Mouse (Mus musculus) limb, embryonic 10.5 days (tissue): Measurements from ENCODE around the gene Scube1. TPM values are rescaled to one million over a fixed set of nuclear protein-coding genes. Genes with fewer than 3 reads are reported as not detected.
A peak's percentile ranks its signal among the peaks of the same experiment; 100 is the strongest.

Experiments used
- DNase-seq: peaks from one replicate; pipeline ENCODE4 v3.0.0-alpha.2; 2017; ENCODE audit warnings: low spot score
- H3K27ac ChIP-seq: fragments of 300-500 bp; sonication (generic); 2 replicates; pipeline ENCODE4 v1.5.1; 2016; ENCODE audit warnings: mild to moderate bottlenecking
- H3K27me3 ChIP-seq: fragments of 300-500 bp; sonication (generic); 2 replicates; pipeline ENCODE4 v1.6.1; 2016; ENCODE audit warnings: low read depth, mild to moderate bottlenecking; ENCODE audit not compliant: poor library complexity, severe bottlenecking
- H3K36me3 ChIP-seq: fragments of 300-500 bp; sonication (generic); 2 replicates; pipeline ENCODE4 v1.6.1; 2016; ENCODE audit warnings: mild to moderate bottlenecking, moderate library complexity
- H3K4me1 ChIP-seq: fragments of 300-500 bp; sonication (generic); 2 replicates; pipeline ENCODE4 v1.6.1; 2016
- H3K4me3 ChIP-seq: fragments of 300-500 bp; sonication (generic); 2 replicates; pipeline ENCODE4 v1.5.1; 2016; ENCODE audit warnings: mild to moderate bottlenecking, moderate library complexity
- H3K9me3 ChIP-seq: fragments of 300-500 bp; sonication (generic); replicated peaks from 2 replicates; pipeline ENCODE4 v1.6.1; 2016; ENCODE audit warnings: mild to moderate bottlenecking
- WGBS: fragments of 180-500 bp; shearing (Covaris S2); methylation state at CpG from one replicate; pipeline ENCODE4 v1.1.7; 2016; 5-methylcytosine and 5-hydroxymethylcytosine counted together
- polyA plus RNA-seq: library from polyadenylated mRNA; unstranded; fragments of >200 nt; fragmentation: Nextera tagmentation; extraction: Ambion mirVana; gene quantifications from 2 replicates; pipeline ENCODE4 v1.2.1, GENCODE M21; 2016

The Scube1 gene
- polyA plus RNA-seq, 1 experiment from 2014 or later = 124 TPM

DNA sequence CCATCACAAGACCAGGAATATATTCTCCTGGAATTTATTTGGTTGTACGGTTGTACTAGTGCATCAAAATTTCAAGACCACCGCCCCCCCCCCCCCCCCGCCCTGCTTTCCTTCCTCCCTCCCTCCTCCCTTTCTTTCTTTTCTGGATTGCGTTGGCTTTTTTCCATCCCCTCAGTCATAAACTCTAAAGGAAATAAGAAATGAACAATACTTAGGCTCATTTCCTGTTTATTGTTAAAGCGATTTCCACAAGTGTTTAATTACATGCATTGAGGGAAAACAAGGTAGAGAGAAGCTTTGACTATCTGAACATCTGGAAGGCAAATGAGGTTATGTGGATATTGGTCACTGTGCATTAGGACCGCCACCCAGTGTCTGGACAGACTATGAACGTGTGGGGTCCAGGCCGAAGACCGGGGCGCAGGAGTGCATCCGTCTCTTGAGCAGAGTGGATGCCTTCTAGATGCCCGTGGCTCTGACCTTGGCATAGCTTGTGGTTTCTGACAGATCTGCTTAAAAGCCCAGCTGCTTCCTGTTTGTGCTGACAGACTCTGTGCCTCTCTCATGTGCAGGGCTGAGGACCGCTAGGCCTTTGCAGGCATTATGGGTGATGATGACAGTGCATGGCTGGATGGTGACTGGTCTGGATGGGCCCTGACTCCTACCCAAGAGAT, 122.3 kb downstream of the Scube1 start:
- Histone ChIP-seq H3K4me3 (no peak overlapping the region), H3K27me3 (no peaks in the 10 kb centered on the region), H3K36me3 (peaks cover 32% of the 10 kb centered on the region), H3K27ac (no peak overlapping the region), H3K9me3 (no peaks in the 10 kb centered on the region), H3K4me1 (peaks cover 17% of the 10 kb centered on the region)
- WGBS = 82% methylated on average over 13 of the region's 13 CpGs
- no peak for DNase-seq

DNA sequence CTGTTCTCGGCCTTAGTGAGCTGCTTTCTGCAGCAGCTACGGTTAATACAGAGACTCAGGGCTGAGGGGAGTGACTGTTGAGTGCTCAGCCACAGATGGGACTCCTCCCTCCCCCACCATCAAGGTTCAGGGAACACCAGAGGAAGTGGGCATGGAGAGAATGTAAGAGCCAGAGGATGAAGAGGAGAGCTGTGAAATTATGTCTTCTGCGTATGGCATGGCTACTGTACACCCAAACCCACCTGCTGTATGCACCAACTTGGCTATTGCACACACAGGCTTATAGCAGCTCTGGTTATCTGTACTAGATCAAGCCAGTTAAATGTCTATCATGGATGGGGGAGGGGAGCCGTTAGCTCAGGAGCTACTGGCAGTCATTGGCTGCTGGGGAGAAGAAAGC, 123.6 kb downstream of the Scube1 start:
- Histone ChIP-seq H3K36me3 (peaks cover 20% of the 10 kb centered on the region), H3K9me3 (no peaks in the 10 kb centered on the region), H3K4me3 (no peak overlapping the region), H3K4me1 (peaks cover 17% of the 10 kb centered on the region), H3K27ac (no peak overlapping the region), H3K27me3 (no peaks in the 10 kb centered on the region)
- WGBS = 84% methylated on average over 4 of the region's 4 CpGs
- DNase-seq = no peak

DNA sequence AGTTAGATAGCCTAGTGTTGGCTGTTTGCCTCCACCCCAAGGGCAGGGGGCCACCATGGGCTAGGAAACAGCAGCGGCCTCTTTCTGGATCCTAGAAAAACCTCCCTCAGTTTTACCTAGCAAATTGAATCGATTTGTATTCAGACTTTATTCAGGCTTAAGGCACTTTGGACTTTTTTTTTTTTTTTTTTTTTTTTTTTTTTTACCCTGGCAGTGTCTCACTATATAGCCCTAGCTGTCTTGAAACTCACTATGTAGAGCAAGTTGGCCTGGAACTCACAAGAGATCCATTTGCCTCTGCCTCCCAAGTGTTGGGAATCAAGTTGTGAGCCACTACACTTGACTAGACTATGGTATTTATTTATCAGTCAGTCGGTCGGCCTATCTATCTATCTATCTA, 128.0 kb downstream of the Scube1 start:
- DNase-seq = no peak
- H3K4me3 ChIP-seq = no peak overlapping the region
- H3K9me3 ChIP-seq = no peaks in the 10 kb centered on the region
- H3K36me3 ChIP-seq = peaks cover 12% of the 10 kb centered on the region
- H3K27me3 ChIP-seq = no peaks in the 10 kb centered on the region
- peaks cover 38% of the 10 kb centered on the region for H3K4me1 ChIP-seq
- 92% methylated on average over 4 of the region's 4 CpGs for WGBS
- no peak overlapping the region for H3K27ac ChIP-seq

DNA sequence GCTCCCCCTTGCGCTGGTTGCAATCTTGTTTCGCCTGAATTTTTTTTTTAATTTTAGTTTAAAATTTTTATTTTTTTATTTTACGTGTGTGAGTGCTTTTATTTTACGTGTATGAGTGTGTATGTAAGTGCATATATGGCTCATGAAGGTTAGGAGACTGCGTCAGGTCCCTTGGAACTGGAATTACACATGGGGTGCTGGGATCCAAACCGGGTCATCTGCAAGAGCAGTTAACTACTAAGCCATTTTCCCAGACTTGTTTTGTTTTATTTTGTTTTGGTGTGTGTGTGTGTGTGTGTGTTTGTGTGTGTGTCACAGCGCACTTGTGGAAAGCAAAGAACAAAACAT, 129.5 kb downstream of the Scube1 start:
- H3K4me1 ChIP-seq = peaks cover 36% of the 10 kb centered on the region
- H3K27ac ChIP-seq = peak overlapping the region; percentile 92
- 42% methylated on average over 7 of the region's 7 CpGs for WGBS
- peak overlapping the region; percentile 95 for H3K4me3 ChIP-seq
- no peaks in the 10 kb centered on the region for H3K27me3 ChIP-seq
- no peaks in the 10 kb centered on the region for H3K9me3 ChIP-seq
- H3K36me3 ChIP-seq = peaks cover 26% of the 10 kb centered on the region
- DNase-seq = no peak

DNA sequence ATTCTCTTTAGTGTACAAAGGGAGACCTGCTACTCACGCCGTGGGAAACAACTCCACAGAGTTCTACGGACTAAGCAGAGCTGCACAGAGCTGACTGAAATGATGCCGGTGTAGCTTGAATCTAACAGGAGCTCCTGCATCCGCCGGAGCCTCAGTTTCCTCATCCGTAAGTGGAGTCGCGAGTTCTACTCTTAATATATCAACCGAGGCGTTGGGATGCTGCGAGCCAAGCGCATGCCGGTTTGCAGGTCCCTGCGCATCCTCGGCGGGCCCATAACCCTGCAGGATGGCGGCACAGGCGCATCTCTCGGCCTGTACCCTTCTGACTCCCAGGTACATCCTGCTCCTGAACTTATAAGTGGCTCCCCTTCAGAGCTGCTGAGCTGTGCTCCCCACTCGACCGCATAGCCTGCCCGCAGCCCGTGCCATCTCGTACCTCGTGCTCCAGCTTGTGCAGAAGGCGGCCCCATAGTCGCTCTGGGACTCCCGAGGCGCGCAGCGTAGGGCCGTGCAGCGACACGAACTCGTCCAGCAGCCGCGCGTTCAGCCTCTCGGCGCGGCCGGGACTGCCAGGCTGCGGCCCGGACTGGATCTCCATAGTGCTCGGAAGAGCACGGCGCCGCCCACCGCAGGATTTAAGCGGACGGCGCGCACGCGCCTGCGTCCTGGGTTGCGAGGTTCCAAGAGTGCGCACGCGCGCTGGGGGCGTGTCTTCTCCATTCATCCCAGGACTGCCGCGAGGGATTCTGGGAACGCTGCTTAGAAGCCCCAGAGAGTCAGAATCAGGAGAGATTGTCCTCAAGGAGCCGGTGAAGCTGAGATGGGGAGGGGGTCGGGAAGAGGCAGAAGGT, 130.1 kb downstream of the Scube1 start, which contains the start of gene Ttll12:
Gene Ttll12, minus strand, starts transcription at position 645 of the 851 bp plus-strand sequence.
- WGBS = under 1% methylated on average over 68 of the region's 68 CpGs
- Histone ChIP-seq H3K4me3 (peak within 1 kb of the TSS; percentile 95), H3K36me3 (peaks cover 32% of the 10 kb centered on the region), H3K27ac (peak within 1 kb of the TSS; percentile 92), H3K4me1 (peaks cover 36% of the 10 kb centered on the region), H3K27me3 (no peaks in the 10 kb centered on the region), H3K9me3 (no peaks in the 10 kb centered on the region)
- peak; percentile 98 for DNase-seq

DNA sequence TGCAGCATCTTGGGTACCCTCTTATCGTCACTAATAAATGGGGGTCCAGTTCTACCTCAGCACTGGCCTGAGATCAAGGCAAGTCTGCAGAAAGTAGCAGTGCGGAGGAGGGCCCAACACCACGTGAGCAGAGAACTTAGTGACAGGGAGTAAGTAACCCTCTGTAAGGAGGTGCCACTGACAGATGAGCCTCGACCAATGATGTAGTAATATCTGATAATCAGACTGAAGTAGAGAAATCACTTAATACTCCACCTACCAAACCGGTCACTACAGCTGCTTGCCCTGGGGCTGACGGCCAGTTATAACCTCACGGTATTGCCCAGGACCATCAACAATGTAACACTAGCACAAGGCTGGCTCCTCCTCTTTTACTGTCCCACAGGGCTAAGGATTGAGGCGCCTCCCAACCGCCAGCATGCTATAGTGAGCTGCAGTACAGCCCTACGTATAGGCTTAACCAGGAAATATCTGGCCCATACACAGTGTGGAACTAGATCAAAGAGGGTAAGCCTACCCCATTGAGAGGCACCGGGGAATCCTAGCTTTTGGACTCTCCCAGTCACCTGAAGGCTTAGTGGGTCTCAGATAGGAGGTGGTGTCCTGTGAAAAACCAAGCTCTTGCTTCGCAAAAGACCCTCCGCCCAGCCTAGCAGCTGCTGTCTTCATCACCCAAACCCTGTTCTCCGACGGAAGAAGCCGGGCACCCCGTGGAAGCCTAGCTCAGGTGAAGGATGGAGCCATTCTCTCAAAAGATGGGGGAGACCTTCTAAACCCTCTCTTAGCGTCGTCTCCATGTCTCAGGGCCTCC, 130.9 kb downstream of the Scube1 start:
- 9% methylated on average over 19 of the region's 19 CpGs for WGBS

DNA sequence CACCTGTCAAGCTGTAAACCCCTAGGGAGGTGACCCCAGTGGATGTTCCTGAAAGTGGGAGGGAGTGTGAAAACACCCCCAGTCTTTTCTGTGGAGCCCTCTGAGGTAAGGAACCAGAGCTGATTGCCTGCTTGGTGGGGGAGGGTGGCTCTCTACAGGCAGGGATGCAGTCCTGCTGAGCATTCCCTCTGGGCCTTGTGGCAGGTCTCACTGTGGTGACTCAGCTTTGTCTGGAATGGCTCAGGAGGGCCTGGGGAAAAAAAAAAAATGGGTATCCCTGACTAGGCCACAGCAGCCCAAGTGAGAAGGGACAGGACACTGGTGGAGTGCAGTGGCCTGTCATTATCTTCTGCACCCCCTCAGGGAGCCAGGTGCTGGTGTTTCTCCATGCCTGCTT, 131.6 kb downstream of the Scube1 start:
- DNase-seq = no peak
- Histone ChIP-seq H3K9me3 (no peaks in the 10 kb centered on the region), H3K4me1 (peaks cover 36% of the 10 kb centered on the region), H3K4me3 (peak overlapping the region; percentile 95), H3K36me3 (peaks cover 46% of the 10 kb centered on the region), H3K27me3 (no peaks in the 10 kb centered on the region), H3K27ac (peak overlapping the region; percentile 92; the same call in 1 of the 2 replicates)

More for the DNA sequence above, 130.9 kb downstream of the Scube1 start:
- no peaks in the 10 kb centered on the region for H3K27me3 ChIP-seq
- peak overlapping the region; percentile 92 for H3K27ac ChIP-seq
- H3K4me1 ChIP-seq = peaks cover 36% of the 10 kb centered on the region
- H3K4me3 ChIP-seq = peak overlapping the region; percentile 95
- no peaks in the 10 kb centered on the region for H3K9me3 ChIP-seq
- peak; percentile 58 for DNase-seq
- H3K36me3 ChIP-seq = peaks cover 39% of the 10 kb centered on the region

DNA sequence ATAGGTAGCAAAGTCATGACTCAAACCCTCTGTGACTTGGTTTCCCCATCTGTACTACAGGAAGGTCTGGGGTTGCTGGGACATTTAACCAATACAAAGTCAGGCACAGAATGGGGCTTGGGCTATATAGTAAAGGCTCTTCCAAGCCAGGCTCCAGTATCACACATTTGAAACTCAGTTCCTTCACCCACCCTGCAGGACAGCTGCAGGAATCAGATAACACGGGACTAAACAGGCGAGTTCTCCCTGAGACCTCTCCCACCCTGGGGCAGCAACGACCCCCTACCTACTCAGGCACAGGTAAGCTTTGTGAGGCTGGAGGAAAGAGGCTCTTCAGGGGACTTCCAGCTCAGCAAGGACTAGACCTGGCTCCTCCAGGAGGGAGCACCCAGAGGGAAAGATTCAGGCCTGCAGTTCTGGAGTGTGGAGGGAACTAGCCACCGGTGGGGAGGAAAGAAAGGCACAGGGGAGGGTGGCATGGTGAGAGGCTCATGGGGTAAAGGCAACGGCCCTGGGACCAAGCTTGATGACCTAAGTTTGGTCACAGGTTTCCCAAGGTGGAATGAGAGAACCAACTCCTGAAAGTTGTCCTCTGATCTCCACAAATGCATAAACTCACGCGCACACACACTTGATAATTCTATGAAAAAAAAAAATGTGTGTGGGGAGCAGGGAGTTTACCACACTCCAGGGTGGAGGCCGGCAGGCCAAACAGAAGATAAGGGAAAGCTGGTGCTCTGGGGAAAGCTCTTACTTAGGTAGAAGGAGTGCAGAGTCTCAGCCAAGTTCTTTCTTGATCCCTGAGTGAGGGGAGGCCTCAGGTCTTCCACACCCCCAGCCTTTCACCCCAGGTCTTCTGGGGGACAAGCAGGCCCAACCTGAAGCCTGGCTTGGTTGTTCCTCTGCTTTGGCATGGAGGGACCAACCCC, 132.3 kb downstream of the Scube1 start:
- Histone ChIP-seq H3K36me3 (peaks cover 52% of the 10 kb centered on the region), H3K4me3 (peak overlapping the region; percentile 95; the same call in 1 of the 2 replicates), H3K4me1 (peaks cover 36% of the 10 kb centered on the region), H3K27ac (0 out of 2 replicates have a peak overlapping the region, but pooled peaks have one; percentile 92), H3K27me3 (no peaks in the 10 kb centered on the region), H3K9me3 (no peaks in the 10 kb centered on the region)
- 74% methylated on average over 8 of the region's 8 CpGs for WGBS
- no peak for DNase-seq

DNA sequence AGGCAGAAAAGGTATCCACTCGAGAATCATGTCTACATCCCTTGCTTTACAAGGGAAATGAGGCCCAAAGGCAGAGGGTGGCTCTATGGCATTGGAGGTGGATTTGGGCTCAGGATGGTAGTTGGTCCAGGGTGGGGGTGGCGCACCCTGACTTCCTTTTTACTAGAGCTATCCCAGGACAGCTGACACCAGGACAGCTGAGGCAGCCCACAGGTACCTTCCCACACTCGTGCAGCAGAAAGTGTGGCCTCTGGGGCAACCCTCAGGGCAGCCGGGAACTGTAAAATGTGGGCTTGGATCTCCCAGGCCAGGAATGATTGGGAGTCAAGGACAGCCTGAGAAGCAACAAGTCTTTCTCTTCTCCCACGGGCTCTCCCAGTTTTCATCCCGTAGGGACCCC, 133.1 kb downstream of the Scube1 start:
- H3K9me3 ChIP-seq = no peaks in the 10 kb centered on the region
- peaks cover 59% of the 10 kb centered on the region for H3K36me3 ChIP-seq
- 87% methylated on average over 6 of the region's 6 CpGs for WGBS
- no peaks in the 10 kb centered on the region for H3K27me3 ChIP-seq
- no peak overlapping the region for H3K27ac ChIP-seq
- DNase-seq = no peak
- H3K4me3 ChIP-seq = no peak overlapping the region
- peaks cover 36% of the 10 kb centered on the region for H3K4me1 ChIP-seq

DNA sequence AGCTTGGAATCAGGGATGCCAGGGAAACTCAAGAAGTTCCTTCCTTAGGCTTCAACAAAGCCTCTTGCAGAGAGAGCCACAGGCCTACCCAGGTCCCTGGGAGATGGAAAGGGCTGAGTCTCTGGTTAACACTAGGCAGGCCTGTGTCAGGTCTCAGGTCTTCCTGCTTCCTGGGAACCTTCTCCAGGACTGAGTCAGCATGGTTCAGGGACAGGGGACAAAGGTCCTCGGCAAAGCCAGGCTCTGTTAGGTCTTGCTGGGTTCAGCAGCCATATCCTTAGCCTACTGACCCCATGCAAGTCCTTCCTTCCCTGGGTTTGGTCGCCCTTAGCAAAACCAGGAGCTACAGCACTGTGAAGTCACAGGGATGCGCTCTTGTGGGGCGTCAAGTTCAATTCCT, 134.0 kb downstream of the Scube1 start:
- H3K27me3 ChIP-seq = no peaks in the 10 kb centered on the region
- no peak overlapping the region for H3K4me3 ChIP-seq
- H3K4me1 ChIP-seq = peaks cover 36% of the 10 kb centered on the region
- no peak for DNase-seq
- peaks cover 69% of the 10 kb centered on the region for H3K36me3 ChIP-seq
- WGBS = 90% methylated on average over 4 of the region's 4 CpGs
- H3K9me3 ChIP-seq = no peaks in the 10 kb centered on the region
- H3K27ac ChIP-seq = no peak overlapping the region

DNA sequence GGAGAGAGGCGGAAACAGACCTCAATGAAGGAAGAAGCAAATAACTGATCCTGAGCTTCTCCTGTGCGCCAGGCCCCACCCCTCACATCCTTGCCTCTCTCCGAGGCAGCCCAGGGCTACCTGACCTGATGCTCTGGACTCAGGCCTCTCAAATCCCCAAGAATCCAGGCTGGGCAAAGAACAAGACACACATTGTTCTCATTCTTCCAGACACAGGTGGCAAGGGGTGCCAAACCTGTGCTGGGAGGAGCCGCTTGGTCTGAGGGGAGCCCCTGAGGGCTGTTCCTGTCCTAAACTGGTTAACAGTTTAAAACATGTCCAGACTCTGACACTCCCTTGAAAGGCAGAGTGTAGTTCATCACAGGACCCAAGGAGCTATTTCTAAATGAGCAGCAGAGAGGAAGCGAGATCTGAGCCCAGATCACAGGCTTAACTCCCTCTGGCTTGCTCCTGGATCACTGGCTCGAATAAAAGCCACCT, 140.0 kb downstream of the Scube1 start:
- Histone ChIP-seq H3K4me1 (no peaks in the 10 kb centered on the region), H3K4me3 (no peak overlapping the region), H3K36me3 (peaks cover 97% of the 10 kb centered on the region), H3K27ac (no peak overlapping the region), H3K9me3 (no peaks in the 10 kb centered on the region), H3K27me3 (no peaks in the 10 kb centered on the region)
- WGBS = 84% methylated on average over 6 of the region's 6 CpGs
- DNase-seq = no peak
